ENCODE assay signal across 10 mouse cellular contexts in genomic region chr14:117146089-117146488, GRCm38 (mm10).
DNase-seq lines count a peak whose midpoint lies in the region; ATAC-seq and TF ChIP-seq lines count a peak whose summit lies in the region.
"Had no signal": no experiment of that assay in that cellular context is flagged by ENCODE, and none has a peak within 500 bp of the region (broad histone marks: within the 10 kb centered on the region; RNA-seq: fewer than 3 reads in every experiment).

No protein-coding gene starts in this region.

- H3K4me3 ChIP-seq in hindbrain, postnatal 0 days (ENCODE audit: low read length): no peak overlapping the region
- H3K4me3 ChIP-seq in hindbrain, embryonic 13.5 days: no peak overlapping the region
- H3K4me3 ChIP-seq: midbrain, embryonic 12.5 days had no signal

- H3K27me3 ChIP-seq in hindbrain, postnatal 0 days (ENCODE audit: insufficient read depth, low read length): no peaks in the 10 kb centered on the region
- H3K27me3 ChIP-seq in hindbrain, embryonic 13.5 days: no peaks in the 10 kb centered on the region
- H3K27me3 ChIP-seq: midbrain, embryonic 12.5 days had no signal

- 42% methylated on average over 4 of the region's 4 CpGs for WGBS in hindbrain, postnatal 0 days
- WGBS in hindbrain, embryonic 13.5 days: 79% methylated on average over 4 of the region's 4 CpGs

- no peak for ATAC-seq in hindbrain, postnatal 0 days
- no peak for ATAC-seq in hindbrain, embryonic 13.5 days (ENCODE audit: low FRiP score)
- no peak for ATAC-seq in erythroblast, adult 5-6 weeks (replicated peaks; ENCODE audit: low FRiP score, poor library complexity, severe bottlenecking)

- no peak overlapping the region for H3K9ac ChIP-seq in hindbrain, postnatal 0 days (replicated peaks; ENCODE audit: low read length)
- no peak overlapping the region for H3K9ac ChIP-seq in hindbrain, embryonic 13.5 days
- H3K9ac ChIP-seq: midbrain, embryonic 12.5 days had no signal

- TF ChIP-seq CTCF in hindbrain, postnatal 0 days (IDR thresholded peaks at IDR 0.05; ENCODE audit: low read depth): no peak

- peak; percentile 6 for DNase-seq in cerebellum, adult 9-10 months
- DNase-seq in cerebellum, adult 9-11 months: no peak
- peak; percentile 59 for DNase-seq in hindbrain, postnatal 0 days (ENCODE audit: low spot score)
- peak; percentile 60 for DNase-seq in adipocyte (ENCODE audit: low spot score)
- peak; percentile 31 for DNase-seq in left cerebral cortex, postnatal 4 days
- DNase-seq in adrenal gland, postnatal 4 days (ENCODE audit: low spot score in 2 of 2): no peak

- no peak overlapping the region for H3K4me2 ChIP-seq in hindbrain, postnatal 0 days (ENCODE audit: low read depth, low read length)
- no peak overlapping the region for H3K4me2 ChIP-seq in hindbrain, embryonic 13.5 days
- H3K4me2 ChIP-seq: liver, embryonic 11.5 days; midbrain, embryonic 12.5 days had no signal

- H3K9me3 ChIP-seq in hindbrain, postnatal 0 days (ENCODE audit: low read length): no peaks in the 10 kb centered on the region
- H3K9me3 ChIP-seq in hindbrain, embryonic 13.5 days: no peaks in the 10 kb centered on the region
- H3K9me3 ChIP-seq: midbrain, embryonic 12.5 days had no signal

- H3K4me1 ChIP-seq in hindbrain, postnatal 0 days (ENCODE audit: insufficient read depth, low read length): no peaks in the 10 kb centered on the region
- peaks cover 7% of the 10 kb centered on the region; the same call in 1 of the 2 replicates for H3K4me1 ChIP-seq in hindbrain, embryonic 13.5 days (replicated peaks)

- no peak overlapping the region for H3K27ac ChIP-seq in hindbrain, postnatal 0 days
- no peak overlapping the region for H3K27ac ChIP-seq in hindbrain, embryonic 13.5 days
- H3K27ac ChIP-seq: midbrain, embryonic 12.5 days had no signal

- intact Hi-C loops in left cerebral cortex, postnatal 4 days (cut with DNase I): no loop called here

- H3K36me3 ChIP-seq in hindbrain, postnatal 0 days (ENCODE audit: insufficient read depth, low read length): no peaks in the 10 kb centered on the region
- no peaks in the 10 kb centered on the region for H3K36me3 ChIP-seq in hindbrain, embryonic 13.5 days
- H3K36me3 ChIP-seq: midbrain, embryonic 12.5 days had no signal

Comparison
In these comparisons a context has a peak if more than half of its experiments do, and no peak if none do; other contexts are left out.
1. DNase-seq: peak in cerebellum, adult 9-10 months (single experiment), hindbrain, postnatal 0 days (single experiment), adipocyte (single experiment) and left cerebral cortex, postnatal 4 days (single experiment); none in cerebellum, adult 9-11 months (single experiment) and adrenal gland, postnatal 4 days (0 of 2).